Mouse (Mus musculus): Measurements from ENCODE around the gene Opn1mw. TPM values are rescaled to one million over a fixed set of nuclear protein-coding genes. Genes with fewer than 3 reads are reported as not detected.
A peak's percentile ranks its signal among the peaks of the same experiment; 100 is the strongest.

Gene Opn1mw
- polyA plus RNA-seq (2014; fragmentation: Nextera tagmentation; extraction: Ambion mirVana), result not detected in 2 replicates

GRCm38 (mm10) chrX:74127164-74127563 lies at the start of gene Opn1mw:
Gene Opn1mw, plus strand, starts transcription at chrX:74127464.
- no peaks in the 10 kb centered on the region for H3K27me3 ChIP-seq (ENCODE audit: control insufficient read depth, insufficient read depth, low read length)
- no peak within 1 kb of the TSS for H3K4me2 ChIP-seq (ENCODE audit: low read length)
- no peak for ATAC-seq (ENCODE audit: insufficient number of reproducible peaks, insufficient read depth, low FRiP score, low read depth)
- H3K36me3 ChIP-seq (ENCODE audit: control insufficient read depth, insufficient read depth, low read length), result no peaks in the 10 kb centered on the region
- H3K9me3 ChIP-seq (ENCODE audit: control insufficient read depth, low read length), result no peaks in the 10 kb centered on the region
- no peak within 1 kb of the TSS for H3K9ac ChIP-seq (ENCODE audit: low read length)
- no peak within 1 kb of the TSS for H3K4me3 ChIP-seq (ENCODE audit: control insufficient read depth in 1 of 2, insufficient read depth in 1 of 2, low read depth in 1 of 2, low read length in 2 of 2)
- H3K4me1 ChIP-seq (ENCODE audit: control insufficient read depth in 2 of 2, insufficient read depth in 2 of 2, low read length in 2 of 2), result no peaks in the 10 kb centered on the region
- no peak within 1 kb of the TSS for H3K27ac ChIP-seq (replicated peaks in 1 of 2; ENCODE audit: control insufficient read depth in 1 of 2, insufficient read depth in 1 of 2, low read depth in 2 of 2, low read length in 2 of 2)

- peak overlapping the region; percentile 94 to 99 for H3K27ac ChIP-seq (replicated peaks in 1 of 2; ENCODE audit: control insufficient read depth in 1 of 2, insufficient read depth in 1 of 2, low read depth in 2 of 2, low read length in 2 of 2)
- ATAC-seq (ENCODE audit: insufficient number of reproducible peaks, insufficient read depth, low FRiP score, low read depth), result no peak
- H3K9ac ChIP-seq (ENCODE audit: low read length), result peak overlapping the region; percentile 86
- no peaks in the 10 kb centered on the region for H3K27me3 ChIP-seq (ENCODE audit: control insufficient read depth, insufficient read depth, low read length)
- H3K4me3 ChIP-seq (ENCODE audit: control insufficient read depth in 1 of 2, insufficient read depth in 1 of 2, low read depth in 1 of 2, low read length in 2 of 2), result peak overlapping the region; percentile 53 to 98
- H3K4me2 ChIP-seq (ENCODE audit: low read length), result peak overlapping the region; percentile 63
- H3K36me3 ChIP-seq (ENCODE audit: control insufficient read depth, insufficient read depth, low read length), result peaks cover 2% of the 10 kb centered on the region; the same call in 1 of the 2 replicates
- peaks cover 2 to 8% of the 10 kb centered on the region in 2 experiments; a peak in 2 of 4 replicates for H3K4me1 ChIP-seq (ENCODE audit: control insufficient read depth in 2 of 2, insufficient read depth in 2 of 2, low read length in 2 of 2)
- WGBS, result 21% methylated on average over 17 of the region's 17 CpGs
- H3K9me3 ChIP-seq (ENCODE audit: control insufficient read depth, low read length), result no peaks in the 10 kb centered on the region
Observed at GRCm38 (mm10) chrX:74084276-74084837, 42.9 kb upstream of the Opn1mw start.

- Histone ChIP-seq H3K4me3 (ENCODE audit: control insufficient read depth in 1 of 2, insufficient read depth in 1 of 2, low read depth in 1 of 2, low read length in 2 of 2) (peak overlapping the region; percentile 53 to 98), H3K9ac (ENCODE audit: low read length) (peak overlapping the region; percentile 86), H3K9me3 (ENCODE audit: control insufficient read depth, low read length) (no peaks in the 10 kb centered on the region), H3K4me2 (ENCODE audit: low read length) (peak overlapping the region; percentile 63), H3K36me3 (ENCODE audit: control insufficient read depth, insufficient read depth, low read length) (no peaks in the 10 kb centered on the region), H3K27ac (replicated peaks in 1 of 2; ENCODE audit: control insufficient read depth in 1 of 2, insufficient read depth in 1 of 2, low read depth in 2 of 2, low read length in 2 of 2) (peak overlapping the region; percentile 94 to 99), H3K27me3 (ENCODE audit: control insufficient read depth, insufficient read depth, low read length) (no peaks in the 10 kb centered on the region), H3K4me1 (ENCODE audit: control insufficient read depth in 2 of 2, insufficient read depth in 2 of 2, low read length in 2 of 2) (peaks cover 2 to 8% of the 10 kb centered on the region in 2 experiments; a peak in 2 of 4 replicates)
- 15% methylated on average over 38 of the region's 56 CpGs for WGBS
- ATAC-seq (ENCODE audit: insufficient number of reproducible peaks, insufficient read depth, low FRiP score, low read depth), result peak; percentile 73
Observed at GRCm38 (mm10) chrX:74084946-74085498, 42.2 kb upstream of the Opn1mw start.

- ATAC-seq (ENCODE audit: insufficient number of reproducible peaks, insufficient read depth, low FRiP score, low read depth), result peak; percentile 99
Observed at GRCm38 (mm10) chrX:74085601-74086038, 41.6 kb upstream of the Opn1mw start.

GRCm38 (mm10) chrX:74095130-74095529 lies 32.1 kb upstream of the Opn1mw start:
- no peaks in the 10 kb centered on the region for H3K9me3 ChIP-seq (ENCODE audit: control insufficient read depth, low read length)
- H3K4me1 ChIP-seq (ENCODE audit: control insufficient read depth in 2 of 2, insufficient read depth in 2 of 2, low read length in 2 of 2), result no peaks in the 10 kb centered on the region
- no peak overlapping the region for H3K4me3 ChIP-seq (ENCODE audit: control insufficient read depth in 1 of 2, insufficient read depth in 1 of 2, low read depth in 1 of 2, low read length in 2 of 2)
- no peak overlapping the region for H3K27ac ChIP-seq (replicated peaks in 1 of 2; ENCODE audit: control insufficient read depth in 1 of 2, insufficient read depth in 1 of 2, low read depth in 2 of 2, low read length in 2 of 2)
- ATAC-seq (ENCODE audit: insufficient number of reproducible peaks, insufficient read depth, low FRiP score, low read depth), result no peak
- H3K27me3 ChIP-seq (ENCODE audit: control insufficient read depth, insufficient read depth, low read length), result no peaks in the 10 kb centered on the region
- 67% methylated on average over 1 of the region's 1 CpGs for WGBS
- no peak overlapping the region for H3K9ac ChIP-seq (ENCODE audit: low read length)
- H3K36me3 ChIP-seq (ENCODE audit: control insufficient read depth, insufficient read depth, low read length), result no peaks in the 10 kb centered on the region
- H3K4me2 ChIP-seq (ENCODE audit: low read length), result no peak overlapping the region

More at GRCm38 (mm10) chrX:74085601-74086038, 41.6 kb upstream of the Opn1mw start:
- peak overlapping the region; percentile 86 for H3K9ac ChIP-seq (ENCODE audit: low read length)
- WGBS, result 13% methylated on average over 26 of the region's 27 CpGs
- peaks cover 2 to 8% of the 10 kb centered on the region in 2 experiments; a peak in 2 of 4 replicates for H3K4me1 ChIP-seq (ENCODE audit: control insufficient read depth in 2 of 2, insufficient read depth in 2 of 2, low read length in 2 of 2)
- H3K4me2 ChIP-seq (ENCODE audit: low read length), result peak overlapping the region; percentile 46
- H3K27ac ChIP-seq (replicated peaks in 1 of 2; ENCODE audit: control insufficient read depth in 1 of 2, insufficient read depth in 1 of 2, low read depth in 2 of 2, low read length in 2 of 2), result peak overlapping the region; percentile 94 to 99; a peak in 3 of 4 replicates
- H3K4me3 ChIP-seq (ENCODE audit: control insufficient read depth in 1 of 2, insufficient read depth in 1 of 2, low read depth in 1 of 2, low read length in 2 of 2), result peak overlapping the region; percentile 53 to 98
- H3K9me3 ChIP-seq (ENCODE audit: control insufficient read depth, low read length), result no peaks in the 10 kb centered on the region
- H3K36me3 ChIP-seq (ENCODE audit: control insufficient read depth, insufficient read depth, low read length), result no peaks in the 10 kb centered on the region
- no peaks in the 10 kb centered on the region for H3K27me3 ChIP-seq (ENCODE audit: control insufficient read depth, insufficient read depth, low read length)

GRCm38 (mm10) chrX:74103457-74104188 lies 23.6 kb upstream of the Opn1mw start:
- WGBS, result 18% methylated on average over 4 of the region's 4 CpGs
- H3K9ac ChIP-seq (ENCODE audit: low read length), result peak overlapping the region; percentile 34; the same call in 1 of the 2 replicates
- H3K4me2 ChIP-seq (ENCODE audit: low read length), result peak overlapping the region; percentile 34
- no peaks in the 10 kb centered on the region for H3K36me3 ChIP-seq (ENCODE audit: control insufficient read depth, insufficient read depth, low read length)
- no peaks in the 10 kb centered on the region for H3K27me3 ChIP-seq (ENCODE audit: control insufficient read depth, insufficient read depth, low read length)
- ATAC-seq (ENCODE audit: insufficient number of reproducible peaks, insufficient read depth, low FRiP score, low read depth), result peak; percentile 68; the same call in 1 of the 2 replicates
- H3K4me3 ChIP-seq (ENCODE audit: control insufficient read depth in 1 of 2, insufficient read depth in 1 of 2, low read depth in 1 of 2, low read length in 2 of 2), result no peak overlapping the region
- peak overlapping the region; percentile 93 to 97 for H3K27ac ChIP-seq (replicated peaks in 1 of 2; ENCODE audit: control insufficient read depth in 1 of 2, insufficient read depth in 1 of 2, low read depth in 2 of 2, low read length in 2 of 2)
- H3K4me1 ChIP-seq (ENCODE audit: control insufficient read depth in 2 of 2, insufficient read depth in 2 of 2, low read length in 2 of 2), result peaks cover 0 to 4% of the 10 kb centered on the region in 2 experiments; a peak in 2 of 4 replicates
- H3K9me3 ChIP-seq (ENCODE audit: control insufficient read depth, low read length), result no peaks in the 10 kb centered on the region

- no peak overlapping the region for H3K4me3 ChIP-seq (ENCODE audit: control insufficient read depth in 1 of 2, insufficient read depth in 1 of 2, low read depth in 1 of 2, low read length in 2 of 2)
- ATAC-seq (ENCODE audit: insufficient number of reproducible peaks, insufficient read depth, low FRiP score, low read depth), result no peak
- no peak overlapping the region for H3K4me2 ChIP-seq (ENCODE audit: low read length)
- H3K4me1 ChIP-seq (ENCODE audit: control insufficient read depth in 2 of 2, insufficient read depth in 2 of 2, low read length in 2 of 2), result peaks cover 0 to 9% of the 10 kb centered on the region in 2 experiments; a peak in 3 of 4 replicates
- H3K36me3 ChIP-seq (ENCODE audit: control insufficient read depth, insufficient read depth, low read length), result no peaks in the 10 kb centered on the region
- H3K9ac ChIP-seq (ENCODE audit: low read length), result no peak overlapping the region
- no peaks in the 10 kb centered on the region for H3K27me3 ChIP-seq (ENCODE audit: control insufficient read depth, insufficient read depth, low read length)
- WGBS, result 43% methylated on average over 2 of the region's 2 CpGs
- no peaks in the 10 kb centered on the region for H3K9me3 ChIP-seq (ENCODE audit: control insufficient read depth, low read length)
- no peak overlapping the region for H3K27ac ChIP-seq (replicated peaks in 1 of 2; ENCODE audit: control insufficient read depth in 1 of 2, insufficient read depth in 1 of 2, low read depth in 2 of 2, low read length in 2 of 2)
Observed at GRCm38 (mm10) chrX:74105916-74106315, 21.3 kb upstream of the Opn1mw start.
